Mouse (Mus musculus): ENCODE results near the gene St6gal2. TPM values are rescaled to one million over a fixed set of nuclear protein-coding genes. Genes with fewer than 3 reads are reported as not detected.

The St6gal2 gene
- polyA plus RNA-seq, 1 experiment from 2014 or later, result 11.6 TPM

Other genes starting within 250 kb of the St6gal2 start
- not detected in 2 replicates for gene Vmn2r118, start 179.8 kb downstream of the St6gal2 start, polyA plus RNA-seq (2014; fragmentation: Nextera tagmentation; extraction: Ambion mirVana)